Mouse (Mus musculus) adrenal gland (tissue): ENCODE data around the gene Tex2.
"Not testable (repeated sequence)": the region's sequence is repeated elsewhere in the genome, so short reads cannot be mapped to it uniquely, and the experiment has no call there.

Experiments
- intact Hi-C: fragments of 180-260 bp; cut with DNase I; formaldehyde crosslinking; loops from one replicate; pipeline ENCODE4 v1.15.1; 2025
- long read RNA-seq, 2 experiments: library from polyadenylated mRNA; unstranded; transcript quantifications; one replicate each; pipeline ENCODE4 v2.0.0; 2020; ENCODE audit warnings: borderline replicate concordance in 1 of 2; ENCODE audit not compliant: insufficient replicate concordance in 1 of 2

The Tex2 gene
- long read RNA-seq, experiment 1, full-length matches to known transcripts, result 1 of 6 reads
- long read RNA-seq, experiment 1, partial matches to known transcripts, result 5 of 6 reads
- long read RNA-seq, experiment 1, other reads (novel, unspliced or antisense), result 0 of 6 reads
- long read RNA-seq, experiment 2, partial matches to known transcripts, result 5 of 8 reads
- long read RNA-seq, experiment 2, other reads (novel, unspliced or antisense), result 3 of 8 reads

- intact Hi-C loops, result loop anchor here (5.0 kb wide), 2 partner anchors 41 to 101 kb away; no protein-coding TSS in a partner anchor
Observed at GRCm38 (mm10) chr11:106612961-106613637, at the start of gene Tex2. Tex2 (minus strand) TSS chr11:106613423.

GRCm38 (mm10) chr11:106662634-106663407 lies 49.6 kb upstream of the Tex2 start:
- intact Hi-C loops, result no loop called here

GRCm38 (mm10) chr11:106660453-106661081 lies 47.3 kb upstream of the Tex2 start:
- intact Hi-C loops, result no loop called here

- intact Hi-C loops, result loop anchor here (2.0 kb wide), 1 partner anchor 19 kb away; no protein-coding TSS in a partner anchor
Observed at GRCm38 (mm10) chr11:106659598-106660295, 46.5 kb upstream of the Tex2 start.

GRCm38 (mm10) chr11:106658051-106658880 lies 45.0 kb upstream of the Tex2 start:
- intact Hi-C loops, result loop anchor here (2.0 kb wide), 1 partner anchor 21 kb away; no protein-coding TSS in a partner anchor

DNA sequence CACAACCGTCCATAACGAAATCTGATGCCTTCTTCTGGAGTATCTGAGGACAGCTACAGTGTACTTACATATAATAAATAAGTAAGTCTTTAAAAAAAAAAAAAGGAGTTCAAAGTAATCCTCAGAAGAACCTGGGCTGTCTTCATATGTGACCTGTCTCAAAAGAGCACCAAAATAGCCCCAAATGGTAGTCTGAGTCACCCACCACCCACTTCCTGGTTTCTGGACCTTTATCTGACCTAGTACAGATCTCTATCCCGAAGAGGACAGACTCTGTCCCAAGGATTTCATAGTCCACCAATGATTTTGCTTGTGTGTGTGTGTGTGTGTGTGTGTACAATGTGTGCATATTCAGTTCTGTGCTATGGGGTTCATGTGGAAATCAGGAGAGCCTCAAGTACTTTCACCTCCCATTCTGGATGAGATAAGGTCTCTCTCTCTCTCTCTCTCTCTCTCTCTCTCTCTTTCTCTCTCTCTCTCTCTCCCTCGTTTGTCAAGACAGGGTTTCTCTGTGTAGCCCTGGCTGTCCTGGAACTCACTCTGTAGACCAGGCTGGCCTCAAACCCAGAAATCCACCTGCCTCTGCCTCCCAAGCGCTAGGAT lies 43.8 kb upstream of the Tex2 start:
- intact Hi-C loops, result not testable (repeated sequence)

DNA sequence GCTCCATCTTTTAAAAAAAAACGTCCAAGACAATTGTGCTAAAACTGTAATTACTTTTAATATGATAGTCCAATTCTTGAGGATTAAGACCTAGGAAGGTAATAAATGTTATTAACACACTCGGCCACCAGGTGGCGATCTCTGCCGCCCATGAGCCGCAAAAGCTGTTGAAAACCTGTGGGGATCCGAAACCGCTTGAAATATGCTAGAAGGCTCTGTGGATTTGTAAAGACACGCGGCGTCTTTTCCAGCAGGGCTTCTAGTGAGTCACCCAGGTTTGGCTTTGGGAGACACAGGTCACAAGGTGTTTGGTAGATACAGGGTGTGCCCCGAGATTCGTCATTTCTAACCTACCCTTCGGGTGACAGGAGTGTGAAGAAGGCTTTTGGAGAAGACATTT lies 35.1 kb upstream of the Tex2 start:
- intact Hi-C loops, result loop anchor here (5.0 kb wide), 1 partner anchor 34 kb away; no protein-coding TSS in a partner anchor

GRCm38 (mm10) chr11:106642966-106643637 lies 29.9 kb upstream of the Tex2 start:
- intact Hi-C loops, result no loop called here

DNA sequence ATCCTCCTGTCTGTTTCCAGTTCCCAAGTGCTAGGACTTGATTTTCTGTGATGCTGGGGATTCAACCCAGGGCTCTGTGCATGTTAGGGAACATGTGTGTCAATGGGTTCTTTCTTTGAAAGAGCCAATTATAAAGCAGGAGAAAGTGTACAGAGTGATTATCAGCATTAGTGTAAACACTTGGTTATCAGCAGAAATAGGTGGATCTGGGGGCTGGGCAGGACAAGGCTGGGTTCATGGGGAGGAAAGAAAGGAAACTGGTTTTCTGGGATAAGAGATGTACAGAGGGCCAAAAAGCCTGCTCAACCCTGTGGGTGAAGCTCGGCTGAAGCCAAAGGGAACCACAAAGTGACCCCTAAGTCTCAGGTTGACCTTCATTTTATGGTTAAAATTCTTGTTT lies 28.4 kb upstream of the Tex2 start:
- intact Hi-C loops, result no loop called here

DNA sequence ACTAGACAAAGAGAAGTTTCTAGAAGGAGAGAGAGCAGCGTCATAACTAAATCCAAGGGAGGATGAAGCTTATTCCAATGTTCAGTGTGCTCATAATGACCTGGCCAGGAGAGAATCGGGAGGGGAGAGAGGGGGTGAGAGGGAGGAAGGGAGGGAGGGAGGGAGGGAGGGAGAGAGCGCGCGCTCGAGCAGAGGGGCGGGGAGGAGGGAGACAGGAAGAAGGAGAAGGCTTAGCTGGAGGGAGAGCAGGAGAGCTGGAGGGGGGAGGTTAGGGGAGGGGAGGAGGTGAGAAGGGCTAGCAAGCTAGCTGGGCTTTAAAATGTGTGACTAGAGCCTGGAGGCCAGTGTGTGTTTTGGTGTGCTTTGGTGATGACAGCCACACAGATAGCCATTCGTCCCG lies 26.8 kb upstream of the Tex2 start:
- intact Hi-C loops, result no loop called here

GRCm38 (mm10) chr11:106639356-106639692 lies 26.1 kb upstream of the Tex2 start:
- intact Hi-C loops, result no loop called here

DNA sequence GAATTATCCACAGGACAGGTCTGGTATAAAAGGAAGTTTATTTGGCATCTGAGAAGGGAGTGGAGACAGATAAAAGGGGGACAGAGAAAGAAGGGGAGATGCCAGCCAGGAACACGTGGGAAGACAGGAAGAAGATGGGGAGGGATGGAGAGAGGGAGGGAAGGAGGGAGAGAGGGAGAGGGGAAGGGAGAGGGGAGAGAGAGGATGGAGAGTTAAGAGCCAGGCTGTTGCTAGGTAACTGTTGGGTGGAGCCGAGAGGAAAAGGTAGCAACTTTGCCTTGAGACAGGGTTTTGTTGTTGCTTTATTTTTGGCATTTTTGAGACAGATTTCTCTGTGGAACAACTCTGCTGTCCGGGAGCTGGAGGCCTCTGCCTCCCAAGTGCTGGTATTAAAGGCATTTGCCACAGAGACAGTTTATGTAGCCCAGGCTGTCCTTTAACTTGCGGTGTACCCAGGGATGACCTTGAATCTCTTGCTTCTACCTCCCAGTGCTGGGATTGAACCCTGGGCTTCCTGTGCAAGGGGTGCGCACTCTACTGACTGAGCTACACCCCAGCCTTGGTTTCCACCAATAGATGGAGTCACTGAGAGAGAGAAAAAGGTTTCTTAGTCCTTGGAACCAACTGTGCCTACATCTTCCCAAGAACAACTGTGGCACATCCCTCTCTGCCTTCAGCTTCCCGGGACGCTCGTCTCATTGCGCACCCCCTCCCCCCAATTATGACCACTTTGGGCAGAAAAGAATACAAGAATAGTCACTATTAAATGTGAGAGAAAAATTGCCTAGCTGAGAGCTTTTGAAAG lies 25.5 kb upstream of the Tex2 start:
- intact Hi-C loops, result no loop called here

DNA sequence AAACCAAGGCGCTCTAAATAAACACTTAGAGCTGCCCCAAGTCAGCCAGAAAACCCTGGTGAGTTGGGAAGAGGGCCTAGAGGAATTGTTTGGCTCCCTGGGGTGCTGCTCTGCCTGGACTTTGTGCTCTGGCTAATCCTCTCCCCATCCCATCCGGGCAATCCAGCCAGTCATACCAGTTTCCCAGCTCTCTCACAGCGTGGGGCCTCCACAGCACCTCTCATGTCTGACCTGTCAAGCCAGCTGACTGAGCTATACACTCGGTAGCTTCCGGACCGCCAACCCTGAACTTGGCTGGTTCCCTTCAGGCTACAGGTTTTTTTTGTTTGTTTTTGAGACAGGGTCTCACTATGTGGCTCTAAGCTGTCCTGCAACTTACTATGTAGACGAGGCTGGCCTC lies 24.5 kb upstream of the Tex2 start:
- intact Hi-C loops, result no loop called here

DNA sequence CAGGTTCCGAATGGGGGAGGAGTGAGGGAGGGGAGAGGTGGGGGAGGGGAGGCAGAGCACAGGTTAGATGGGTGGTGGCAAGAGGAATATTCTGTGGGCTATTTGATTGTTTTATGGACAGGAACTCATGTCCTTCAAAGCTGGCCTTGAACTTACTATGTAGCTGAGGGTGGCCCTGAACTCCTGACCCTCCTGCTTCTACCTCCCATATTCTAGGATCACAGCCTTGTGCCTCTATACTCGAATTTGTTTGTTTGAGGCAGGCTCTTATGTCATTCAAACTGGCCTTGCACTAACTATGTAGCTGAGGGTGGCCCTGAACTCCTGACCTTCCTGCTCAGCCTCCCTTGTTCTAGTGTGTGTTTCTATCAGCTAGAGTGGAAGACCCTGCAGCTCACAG lies 22.7 kb upstream of the Tex2 start:
- intact Hi-C loops, result no loop called here

DNA sequence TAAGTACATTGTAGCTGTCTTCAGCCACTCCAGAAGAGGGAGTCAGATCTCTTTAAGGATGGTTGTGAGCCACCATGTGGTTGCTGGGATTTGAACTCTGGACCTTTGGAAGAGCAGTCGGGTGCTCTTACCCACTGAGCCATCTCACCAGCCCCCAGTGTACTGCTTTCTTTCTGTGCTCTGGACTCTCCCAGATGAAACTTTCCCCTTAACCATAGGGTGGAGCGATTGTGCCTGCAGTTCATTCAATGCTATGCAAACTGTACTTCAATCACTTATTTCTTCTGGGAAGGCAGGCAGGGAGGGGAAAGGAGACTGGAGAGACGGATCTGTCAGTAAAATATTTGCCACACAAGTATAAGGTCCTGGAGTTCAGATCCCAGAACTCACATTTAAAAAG lies 21.0 kb upstream of the Tex2 start:
- intact Hi-C loops, result not testable (repeated sequence)

DNA sequence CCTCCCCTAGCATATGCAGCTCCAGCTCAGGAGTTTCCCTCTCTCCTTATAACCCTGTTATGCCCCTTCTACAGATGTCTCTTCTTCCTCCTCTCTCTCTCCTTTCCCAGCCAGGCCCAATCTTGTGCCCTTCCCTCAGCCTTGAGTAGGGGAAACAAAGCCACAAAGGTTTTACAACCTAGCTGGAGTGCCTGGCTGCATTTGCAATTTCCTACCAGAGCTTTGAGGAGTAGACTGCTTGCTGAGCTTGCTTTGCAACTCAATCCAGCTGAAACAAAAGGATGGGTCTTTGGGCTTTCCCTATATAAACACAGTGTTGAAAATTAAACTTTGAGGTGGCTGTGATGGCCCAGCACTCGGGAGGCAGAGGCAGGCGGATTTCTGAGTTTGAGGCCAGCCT lies 20.2 kb upstream of the Tex2 start:
- intact Hi-C loops, result no loop called here

DNA sequence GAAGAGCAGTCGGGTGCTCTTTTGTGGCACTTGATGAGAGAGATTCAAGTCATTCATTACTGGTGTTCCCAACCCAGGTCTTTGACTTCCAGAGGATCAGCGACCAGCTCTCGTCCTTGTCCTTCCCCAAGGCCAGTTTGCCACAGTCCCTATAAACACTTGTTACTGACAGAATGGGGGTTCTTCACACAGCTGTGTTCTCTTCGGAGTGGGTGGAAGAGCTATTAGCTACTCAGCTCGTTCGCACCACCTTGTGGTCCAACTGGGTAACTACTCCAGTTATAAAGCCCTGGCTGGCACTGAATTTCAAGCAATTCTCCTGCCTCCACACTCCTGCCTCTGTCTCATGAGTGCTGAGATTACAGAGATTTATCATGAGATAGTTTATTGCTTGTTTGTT lies 14.5 kb upstream of the Tex2 start:
- intact Hi-C loops, result loop anchor here (2.0 to 5.0 kb wide), 3 partner anchors 115 to 210 kb away; no protein-coding TSS in a partner anchor

DNA sequence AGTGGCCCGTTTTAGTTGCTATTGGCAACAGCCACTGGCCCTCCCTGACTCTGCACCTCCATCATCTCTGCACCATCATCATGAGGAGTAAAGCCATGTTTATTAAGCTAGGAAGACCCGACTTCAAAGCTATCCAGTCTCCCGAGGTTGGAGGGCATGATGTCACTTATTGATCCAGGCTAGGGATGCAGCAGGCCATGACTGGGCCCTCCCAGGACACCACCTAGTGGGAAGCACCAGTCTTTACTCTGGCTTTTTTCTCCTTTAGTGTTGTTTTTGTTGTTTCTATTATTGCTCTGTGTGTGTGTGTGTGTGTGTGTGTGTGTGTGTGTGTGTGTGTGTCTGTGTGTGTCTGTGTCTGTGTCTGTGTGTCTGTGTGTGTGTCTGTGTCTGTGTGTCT lies 12.4 kb upstream of the Tex2 start:
- intact Hi-C loops, result loop anchor here (5.0 kb wide), 2 partner anchors 133 to 208 kb away; no protein-coding TSS in a partner anchor
